Mouse (Mus musculus): ENCODE measurements at regions not wholly inside any gene's neighbourhood (a gene's known extent, or its start where the extent isn't known, plus 50 kb on each side); places are given as distances from the start of the nearest gene placed in this dataset.

DNA sequence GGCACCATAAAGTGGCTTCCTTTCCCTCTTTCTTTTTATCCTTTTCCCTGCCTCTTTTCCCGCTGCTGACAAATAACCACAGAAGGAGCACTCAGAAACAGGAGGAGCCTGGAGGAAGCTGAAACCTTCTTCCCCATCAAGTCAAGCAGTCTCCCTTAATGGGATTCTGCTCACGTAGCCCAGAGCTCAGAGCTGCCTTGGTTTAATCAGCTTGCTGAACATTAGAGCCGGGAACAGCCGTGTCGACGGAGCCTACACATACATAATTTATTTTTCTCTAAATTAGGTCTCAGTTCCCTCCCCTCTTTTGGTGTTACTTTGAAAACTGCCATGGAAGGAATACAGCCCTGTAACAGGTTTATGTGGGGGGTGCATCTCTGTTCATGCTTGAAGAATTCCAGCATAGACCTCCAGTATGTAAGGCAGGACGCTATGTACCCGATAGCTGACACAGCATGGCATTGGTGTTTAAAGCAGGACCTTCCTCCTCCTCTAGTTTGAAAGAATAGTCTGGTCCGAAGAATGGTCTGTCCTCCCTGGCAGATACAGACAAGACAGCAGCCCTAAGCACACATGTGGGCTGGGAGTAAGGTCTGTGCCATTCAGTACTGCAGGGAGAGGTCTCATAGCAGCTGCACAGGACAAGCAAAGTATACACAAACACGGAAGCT lies 113.0 kb upstream of the Gas2 start:
- H3K4me1 ChIP-seq (ENCODE audit: insufficient read depth) = no peaks in the 10 kb centered on the region
- peak overlapping the region; percentile 57 for H3K27ac ChIP-seq (ENCODE audit: low read depth, low read length)
- peak; percentile 94 for ATAC-seq
- H3K27me3 ChIP-seq (ENCODE audit: insufficient read depth, low read length) = no peaks in the 10 kb centered on the region
- 0 out of 2 replicates have a peak overlapping the region, but pooled peaks have one; percentile 2 for H3K4me3 ChIP-seq (ENCODE audit: low read depth, low read length)
- peak overlapping the region; percentile 38 for H3K4me2 ChIP-seq (ENCODE audit: low read depth)
- WGBS = 6% methylated on average over 10 of the region's 10 CpGs
- peak; percentile 88 for DNase-seq
- peak overlapping the region; percentile 1; the same call in 1 of the 2 replicates for H3K9ac ChIP-seq
- no peaks in the 10 kb centered on the region for H3K36me3 ChIP-seq (ENCODE audit: insufficient read depth)
- H3K9me3 ChIP-seq (ENCODE audit: low read length) = no peaks in the 10 kb centered on the region
- no peak for TF ChIP-seq CTCF (IDR thresholded peaks at IDR 0.05; ENCODE audit: low read depth)

DNA sequence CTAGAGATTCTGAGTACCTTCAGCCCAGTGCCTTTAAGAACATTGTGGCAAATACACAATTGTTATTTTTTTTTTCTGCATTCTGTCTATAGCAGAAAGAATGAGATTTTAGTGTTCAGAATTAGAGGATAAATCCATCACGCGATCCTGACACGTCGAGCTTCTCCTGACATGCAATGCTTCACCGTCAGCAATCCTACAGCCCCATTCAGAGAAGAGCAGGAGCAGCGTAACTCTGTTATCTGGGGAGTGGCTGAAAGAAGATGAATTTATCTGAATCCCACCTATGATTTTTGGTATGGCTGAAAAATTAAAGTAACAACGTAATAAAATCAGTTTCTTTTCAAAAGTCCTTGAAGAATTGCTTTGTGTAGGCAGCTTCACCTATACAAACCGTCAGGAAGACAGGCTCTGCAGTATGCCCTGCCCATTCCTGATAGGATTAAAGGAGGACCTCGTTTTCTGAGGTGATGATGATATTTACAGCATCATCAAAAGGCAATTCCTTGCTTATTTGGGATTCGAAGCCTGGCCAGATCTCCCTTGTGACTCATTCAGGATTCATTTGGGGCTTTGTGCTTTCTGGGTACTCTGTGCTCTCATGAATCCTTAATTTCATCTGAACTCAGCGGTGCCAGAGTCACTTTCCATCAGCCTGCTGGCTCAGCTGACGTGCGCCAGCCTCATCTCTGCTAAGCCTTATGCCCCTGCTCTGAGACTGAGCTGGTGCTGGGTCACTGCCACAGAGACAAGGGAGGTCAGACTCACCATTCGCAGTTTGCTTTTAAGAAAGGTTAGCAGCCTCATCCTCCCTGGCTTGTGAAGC lies 112.3 kb upstream of the Gas2 start:
- H3K4me3 ChIP-seq (ENCODE audit: low read depth, low read length) = no peak overlapping the region
- no peak for TF ChIP-seq CTCF (IDR thresholded peaks at IDR 0.05; ENCODE audit: low read depth)
- H3K9ac ChIP-seq = 0 out of 2 replicates have a peak overlapping the region, but pooled peaks have one; percentile 1
- H3K27ac ChIP-seq (ENCODE audit: low read depth, low read length) = peak overlapping the region; percentile 57
- H3K36me3 ChIP-seq (ENCODE audit: insufficient read depth) = no peaks in the 10 kb centered on the region
- H3K27me3 ChIP-seq (ENCODE audit: insufficient read depth, low read length) = no peaks in the 10 kb centered on the region
- peak; percentile 70 for ATAC-seq
- peak; percentile 62 for DNase-seq
- H3K9me3 ChIP-seq (ENCODE audit: low read length) = no peaks in the 10 kb centered on the region
- no peaks in the 10 kb centered on the region for H3K4me1 ChIP-seq (ENCODE audit: insufficient read depth)
- 26% methylated on average over 14 of the region's 14 CpGs for WGBS
- peak overlapping the region; percentile 38 for H3K4me2 ChIP-seq (ENCODE audit: low read depth)

GRCm38 (mm10) chr7:51750271-51750670 lies 111.5 kb upstream of the Gas2 start:
- DNase-seq (no peak), ATAC-seq (no peak)
- H3K4me2 ChIP-seq (ENCODE audit: low read depth) = no peak overlapping the region
- no peaks in the 10 kb centered on the region for H3K4me1 ChIP-seq (ENCODE audit: insufficient read depth)
- H3K9ac ChIP-seq = no peak overlapping the region
- no peak for TF ChIP-seq CTCF (IDR thresholded peaks at IDR 0.05; ENCODE audit: low read depth)
- H3K27ac ChIP-seq (ENCODE audit: low read depth, low read length) = no peak overlapping the region
- H3K9me3 ChIP-seq (ENCODE audit: low read length) = no peaks in the 10 kb centered on the region
- no peaks in the 10 kb centered on the region for H3K36me3 ChIP-seq (ENCODE audit: insufficient read depth)
- H3K27me3 ChIP-seq (ENCODE audit: insufficient read depth, low read length) = no peaks in the 10 kb centered on the region
- no peak overlapping the region for H3K4me3 ChIP-seq (ENCODE audit: low read depth, low read length)
- WGBS = 83% methylated on average over 1 of the region's 1 CpGs

DNA sequence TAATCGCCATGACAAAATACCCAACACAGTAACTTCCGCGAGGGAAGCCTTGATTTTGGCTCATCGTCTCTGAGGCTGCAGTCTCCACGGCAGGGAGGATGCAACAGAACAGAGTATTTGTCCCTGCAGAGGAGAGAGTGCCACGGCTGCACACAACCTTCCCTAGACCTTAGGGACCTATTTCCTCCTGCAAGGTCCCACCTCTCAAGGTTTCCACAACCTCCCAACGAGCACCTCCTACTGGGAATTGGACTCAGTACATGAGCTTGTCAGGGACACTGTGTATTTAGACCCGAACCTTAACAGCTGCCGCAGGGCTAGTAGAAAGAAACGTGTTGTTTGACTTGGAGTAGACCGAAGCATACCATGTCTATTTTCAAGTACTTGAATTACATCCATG lies 108.8 kb upstream of the Gas2 start:
- H3K9me3 ChIP-seq (ENCODE audit: low read length) = no peaks in the 10 kb centered on the region
- no peak overlapping the region for H3K27ac ChIP-seq (ENCODE audit: low read depth, low read length)
- H3K4me3 ChIP-seq (ENCODE audit: low read depth, low read length) = no peak overlapping the region
- H3K4me1 ChIP-seq (ENCODE audit: insufficient read depth) = no peaks in the 10 kb centered on the region
- H3K27me3 ChIP-seq (ENCODE audit: insufficient read depth, low read length) = no peaks in the 10 kb centered on the region
- no peak overlapping the region for H3K9ac ChIP-seq
- H3K36me3 ChIP-seq (ENCODE audit: insufficient read depth) = no peaks in the 10 kb centered on the region
- 85% methylated on average over 11 of the region's 11 CpGs for WGBS
- ATAC-seq (no peak), DNase-seq (no peak)
- H3K4me2 ChIP-seq (ENCODE audit: low read depth) = no peak overlapping the region
- no peak for TF ChIP-seq CTCF (IDR thresholded peaks at IDR 0.05; ENCODE audit: low read depth)

GRCm38 (mm10) chr7:51754208-51754888 lies 107.5 kb upstream of the Gas2 start:
- TF ChIP-seq CTCF (IDR thresholded peaks at IDR 0.05; ENCODE audit: low read depth) = no peak
- Histone ChIP-seq H3K27ac (ENCODE audit: low read depth, low read length) (no peak overlapping the region), H3K9me3 (ENCODE audit: low read length) (no peaks in the 10 kb centered on the region), H3K9ac (no peak overlapping the region), H3K4me3 (ENCODE audit: low read depth, low read length) (no peak overlapping the region), H3K27me3 (ENCODE audit: insufficient read depth, low read length) (no peaks in the 10 kb centered on the region), H3K4me2 (ENCODE audit: low read depth) (no peak overlapping the region), H3K36me3 (ENCODE audit: insufficient read depth) (no peaks in the 10 kb centered on the region), H3K4me1 (ENCODE audit: insufficient read depth) (0 out of 2 replicates have a peak, but pooled peaks cover 3% of the 10 kb centered on the region)
- DNase-seq (no peak), ATAC-seq (no peak)
- WGBS = 62% methylated on average over 13 of the region's 13 CpGs

DNA sequence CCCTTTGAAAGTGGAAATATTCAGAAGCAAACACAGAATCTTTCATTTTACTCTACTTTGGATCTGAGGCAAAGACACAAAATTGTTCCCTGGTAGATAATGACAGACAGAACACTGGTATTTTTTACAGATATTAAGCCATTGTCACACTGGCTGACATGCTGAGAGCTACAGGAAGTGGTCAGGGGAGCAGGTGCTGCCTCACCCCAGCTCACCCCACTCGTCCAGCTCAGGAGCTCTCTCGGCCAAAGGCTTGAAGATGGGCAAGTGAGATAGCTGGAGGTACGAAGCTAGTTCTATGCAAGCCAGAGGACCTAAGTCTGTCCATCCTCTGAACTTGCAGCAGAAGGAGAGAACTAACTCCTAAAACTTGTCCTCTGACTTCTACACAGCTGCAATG lies 105.6 kb upstream of the Gas2 start:
- no peak for TF ChIP-seq CTCF (IDR thresholded peaks at IDR 0.05; ENCODE audit: low read depth)
- Histone ChIP-seq H3K36me3 (ENCODE audit: insufficient read depth) (no peaks in the 10 kb centered on the region), H3K9ac (no peak overlapping the region), H3K4me1 (ENCODE audit: insufficient read depth) (0 out of 2 replicates have a peak, but pooled peaks cover 6% of the 10 kb centered on the region), H3K27me3 (ENCODE audit: insufficient read depth, low read length) (no peaks in the 10 kb centered on the region), H3K4me3 (ENCODE audit: low read depth, low read length) (no peak overlapping the region), H3K4me2 (ENCODE audit: low read depth) (no peak overlapping the region), H3K9me3 (ENCODE audit: low read length) (no peaks in the 10 kb centered on the region), H3K27ac (ENCODE audit: low read depth, low read length) (no peak overlapping the region)
- no peak for DNase-seq
- WGBS = 90% methylated on average over 3 of the region's 3 CpGs
- ATAC-seq = no peak
